Mouse (Mus musculus): ENCODE measurements at regions not wholly inside any gene's neighbourhood (a gene's known extent, or its start where the extent isn't known, plus 50 kb on each side); places are given as distances from the start of the nearest gene placed in this dataset.

- TF ChIP-seq POLR2A (IDR thresholded peaks at IDR 0.05; ENCODE audit: low read depth, low read length), result no peak
- no peak for TF ChIP-seq CTCF (conservative IDR thresholded peaks at IDR 0.05; ENCODE audit: insufficient read depth, insufficient read length, low read depth, low read length)
These were observed 137.6 kb upstream of the Adgra3 start for GRCm38 (mm10) chr5:50196423-50196822.

Data from kidney, adult 2 months (tissue).